Comparison of ENCODE assay signal across 21 mouse cellular contexts in the genomic region with DNA sequence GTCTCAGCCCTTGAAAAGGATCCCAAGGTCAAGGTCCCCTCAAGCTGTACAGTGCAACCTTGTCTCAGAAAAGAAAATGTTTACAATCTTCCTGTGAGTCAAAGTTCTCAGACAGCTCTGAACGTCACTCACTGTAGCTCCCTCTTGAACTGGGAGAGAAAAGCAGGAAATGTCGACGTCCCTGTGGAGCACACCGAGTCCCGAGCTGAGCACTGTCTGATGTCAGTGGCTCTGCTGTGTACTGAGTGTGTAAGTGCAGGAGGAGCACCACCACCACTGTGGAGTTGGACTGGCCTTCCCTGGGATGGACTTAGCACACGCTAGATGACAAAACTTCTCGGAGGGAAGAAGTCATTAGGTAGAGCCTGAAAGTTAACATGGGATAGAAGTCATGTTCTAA. TPM values are rescaled to one million over a fixed set of nuclear protein-coding genes. Genes with fewer than 3 reads are reported as not detected.
DNase-seq lines count a peak whose midpoint lies in the region; ATAC-seq lines count a peak whose summit lies in the region.
"Had no signal": no experiment of that assay in that cellular context is flagged by ENCODE, and none has a peak within 500 bp of the region (broad histone marks: within the 10 kb centered on the region; RNA-seq: fewer than 3 reads in every experiment).

No protein-coding gene starts in this region.

- H3K9me3 ChIP-seq in heart, embryonic 16.5 days (replicated peaks; ENCODE audit: control insufficient read depth, low read length), result no peaks in the 10 kb centered on the region
- no peaks in the 10 kb centered on the region for H3K9me3 ChIP-seq in hindbrain, embryonic 11.5 days (ENCODE audit: control insufficient read depth, low read length)
- H3K9me3 ChIP-seq: embryonic facial prominence, embryonic 12.5 days; hindbrain, embryonic 12.5 days; midbrain, embryonic 15.5 days had no signal

- ATAC-seq in heart, embryonic 16.5 days (replicated peaks; ENCODE audit: extremely low read depth, insufficient read depth, low FRiP score), result 0 out of 2 replicates have a peak, but pooled peaks have one; percentile 65
- ATAC-seq in hindbrain, embryonic 11.5 days (ENCODE audit: low FRiP score), result no peak
- ATAC-seq: inflammation-experienced regulatory T-cells, adult 6 months; midbrain, embryonic 15.5 days had no signal

- 42% methylated on average over 7 of the region's 7 CpGs for WGBS in heart, embryonic 16.5 days
- WGBS in hindbrain, embryonic 11.5 days, result 60% methylated on average over 7 of the region's 7 CpGs

- no peak overlapping the region for H3K4me3 ChIP-seq in heart, embryonic 16.5 days (ENCODE audit: low read length)
- H3K4me3 ChIP-seq in hindbrain, embryonic 11.5 days (ENCODE audit: low read depth, low read length), result no peak overlapping the region
- H3K4me3 ChIP-seq: embryonic facial prominence, embryonic 12.5 days; gastrocnemius, adult 2 months; hindbrain, embryonic 12.5 days; midbrain, embryonic 15.5 days had no signal

- H3K4me2 ChIP-seq in heart, embryonic 16.5 days (ENCODE audit: low read depth, low read length), result no peak overlapping the region
- no peak overlapping the region for H3K4me2 ChIP-seq in hindbrain, embryonic 11.5 days (replicated peaks; ENCODE audit: low read depth, low read length)
- H3K4me2 ChIP-seq: embryonic facial prominence, embryonic 12.5 days; hindbrain, embryonic 12.5 days; midbrain, embryonic 15.5 days had no signal

- H3K4me1 ChIP-seq in heart, embryonic 16.5 days (ENCODE audit: control insufficient read depth, insufficient read depth, low read length), result no peaks in the 10 kb centered on the region
- no peaks in the 10 kb centered on the region for H3K4me1 ChIP-seq in hindbrain, embryonic 11.5 days (replicated peaks; ENCODE audit: control insufficient read depth, insufficient read depth, low read length)
- H3K4me1 ChIP-seq: embryonic facial prominence, embryonic 12.5 days; hindbrain, embryonic 12.5 days; midbrain, embryonic 15.5 days had no signal

- no peaks in the 10 kb centered on the region for H3K36me3 ChIP-seq in heart, embryonic 16.5 days (ENCODE audit: control insufficient read depth, insufficient read depth)
- no peaks in the 10 kb centered on the region for H3K36me3 ChIP-seq in hindbrain, embryonic 11.5 days (ENCODE audit: control insufficient read depth, insufficient read depth, low read length)
- H3K36me3 ChIP-seq: embryonic facial prominence, embryonic 12.5 days; G1E; hindbrain, embryonic 12.5 days; midbrain, embryonic 15.5 days had no signal

- DNase-seq in heart, postnatal 36 days, result no peak
- peak; percentile 12 for DNase-seq in R1 (ENCODE audit: low read depth, low spot score)
- peak; percentile 12 to 18 for DNase-seq in heart, postnatal 14 days
- DNase-seq in lung, postnatal 25 days (ENCODE audit: low spot score), result peak; percentile 45
- no peak for DNase-seq in B cell, adult 2 months
- DNase-seq in hindbrain, embryonic 11.5 days (ENCODE audit: low spot score), result no peak
- DNase-seq: adrenal gland, adult 8-10 months; cerebellum, adult 11-12 months; gastrocnemius, adult 2 months; left cerebral cortex, postnatal 4 days had no signal

- intact Hi-C loops in heart, postnatal 36 days (cut with DNase I), result no loop called here
- intact Hi-C loops in heart, postnatal 14 days (cut with DNase I), result no loop called here

- no peak overlapping the region for H3K9ac ChIP-seq in heart, embryonic 16.5 days (ENCODE audit: low read length)
- no peak overlapping the region for H3K9ac ChIP-seq in hindbrain, embryonic 11.5 days (ENCODE audit: low read depth, low read length)
- H3K9ac ChIP-seq: embryonic facial prominence, embryonic 12.5 days; hindbrain, embryonic 12.5 days; liver, embryonic 14.5 days; midbrain, embryonic 15.5 days had no signal

- no peaks in the 10 kb centered on the region for H3K27me3 ChIP-seq in heart, embryonic 16.5 days (ENCODE audit: control insufficient read depth, insufficient read depth, low read length)
- no peaks in the 10 kb centered on the region for H3K27me3 ChIP-seq in hindbrain, embryonic 11.5 days (ENCODE audit: control insufficient read depth, insufficient read depth, low read length)
- H3K27me3 ChIP-seq: embryonic facial prominence, embryonic 12.5 days; hindbrain, embryonic 12.5 days; midbrain, embryonic 15.5 days had no signal

- no peak overlapping the region for H3K27ac ChIP-seq in heart, embryonic 16.5 days (ENCODE audit: low read length)
- H3K27ac ChIP-seq in hindbrain, embryonic 11.5 days (ENCODE audit: low read depth, low read length), result no peak overlapping the region
- H3K27ac ChIP-seq: embryonic facial prominence, embryonic 12.5 days; hindbrain, embryonic 12.5 days; kidney, postnatal 0 days; liver, embryonic 14.5 days; midbrain, embryonic 15.5 days had no signal

RNA-seq across cellular contexts. Expression of a gene that starts 31.9 kb away (rescaled TPM):
- 5.4 and 8.2 TPM in 2 replicates for polyA plus RNA-seq in heart, embryonic 16.5 days (2015; fragmentation: Nextera tagmentation; extraction: Ambion mirVana)
- total RNA-seq in heart, postnatal 36 days (2021), result 10 to 100 TPM; 71.9 to 83.3 TPM
- total RNA-seq in heart, postnatal 14 days (2021), result 100 to 1,000 TPM in 1 of 2 experiments, 10 to 100 TPM in 1; 99.2 to 103 TPM
- 2.6 and 2.8 TPM in 2 replicates for polyA plus RNA-seq in hindbrain, embryonic 11.5 days (2014; fragmentation: Nextera tagmentation; extraction: Ambion mirVana)
- total RNA-seq: common myeloid progenitor, adult 5-6 weeks; granulocyte monocyte progenitor cell, adult 5-6 weeks; megakaryocyte progenitor cell, adult 5-6 weeks had no signal
- polyA plus RNA-seq: G1E had no signal

Comparison
In these comparisons a context has a peak if more than half of its experiments do, and no peak if none do; other contexts are left out.
1. DNase-seq: peak in R1 (single experiment), heart, postnatal 14 days (2 of 2) and lung, postnatal 25 days (single experiment); none in heart, postnatal 36 days (0 of 2), B cell, adult 2 months (0 of 2) and hindbrain, embryonic 11.5 days (single experiment).